ENCODE assay signal across 22 mouse cellular contexts in genomic region chr7:50842646-50843045, GRCm38 (mm10).
DNase-seq lines count a peak whose midpoint lies in the region; ATAC-seq lines count a peak whose summit lies in the region.
"Had no signal": no experiment of that assay in that cellular context is flagged by ENCODE, and none has a peak within 500 bp of the region (broad histone marks: within the 10 kb centered on the region; RNA-seq: fewer than 3 reads in every experiment).

No protein-coding gene starts in this region.

- DNase-seq in embryonic facial prominence, embryonic 11.5 days (ENCODE audit: low spot score), result peak; percentile 27
- DNase-seq in embryonic facial prominence, embryonic 10.5 days (ENCODE audit: low spot score), result no peak
- peak; percentile 80 for DNase-seq in embryonic facial prominence, embryonic 14.5 days (ENCODE audit: low spot score)
- DNase-seq in thymus, postnatal 14 days, result no peak
- DNase-seq in heart, embryonic 10.5 days (ENCODE audit: low spot score), result no peak
- DNase-seq in urinary bladder, adult 18-20 months (ENCODE audit: low spot score in 2 of 2), result no peak
- DNase-seq: adrenal gland, adult 2 months; adrenal gland, adult 8-10 months; adrenal gland, postnatal 10 days; adrenal gland, postnatal 14 days; adrenal gland, postnatal 25 days; adrenal gland, postnatal 36 days; B cell, adult 2 months; cerebellum, adult 11 months; cerebellum, adult 11-12 months had no signal

- H3K27me3 ChIP-seq in embryonic facial prominence, embryonic 11.5 days (ENCODE audit: control insufficient read depth, insufficient read depth, low read length), result no peaks in the 10 kb centered on the region
- H3K27me3 ChIP-seq in embryonic facial prominence, embryonic 10.5 days (replicated peaks; ENCODE audit: low read depth, poor library complexity, severe bottlenecking), result no peaks in the 10 kb centered on the region
- H3K27me3 ChIP-seq in embryonic facial prominence, embryonic 12.5 days, result no peaks in the 10 kb centered on the region
- H3K27me3 ChIP-seq in embryonic facial prominence, embryonic 14.5 days (replicated peaks; ENCODE audit: control insufficient read depth, insufficient read depth, low read length), result no peaks in the 10 kb centered on the region
- no peaks in the 10 kb centered on the region for H3K27me3 ChIP-seq in embryonic facial prominence, embryonic 15.5 days
- no peaks in the 10 kb centered on the region for H3K27me3 ChIP-seq in heart, embryonic 10.5 days (ENCODE audit: insufficient read depth, poor library complexity, severe bottlenecking)
- H3K27me3 ChIP-seq: CH12.LX, Patski had no signal

- no peak overlapping the region for H3K4me3 ChIP-seq in embryonic facial prominence, embryonic 11.5 days (ENCODE audit: low read depth, low read length)
- H3K4me3 ChIP-seq in embryonic facial prominence, embryonic 10.5 days, result no peak overlapping the region
- no peak overlapping the region for H3K4me3 ChIP-seq in embryonic facial prominence, embryonic 12.5 days
- H3K4me3 ChIP-seq in embryonic facial prominence, embryonic 14.5 days (ENCODE audit: low read depth, low read length), result no peak overlapping the region
- H3K4me3 ChIP-seq in embryonic facial prominence, embryonic 15.5 days (replicated peaks), result no peak overlapping the region
- no peak overlapping the region for H3K4me3 ChIP-seq in heart, embryonic 10.5 days

- no peak overlapping the region for H3K4me2 ChIP-seq in embryonic facial prominence, embryonic 11.5 days (ENCODE audit: low read depth, low read length)
- no peak overlapping the region for H3K4me2 ChIP-seq in embryonic facial prominence, embryonic 12.5 days (replicated peaks)
- no peak overlapping the region for H3K4me2 ChIP-seq in embryonic facial prominence, embryonic 14.5 days (ENCODE audit: low read depth, low read length)
- H3K4me2 ChIP-seq in embryonic facial prominence, embryonic 15.5 days (replicated peaks), result no peak overlapping the region

- no peak overlapping the region for H3K27ac ChIP-seq in embryonic facial prominence, embryonic 11.5 days (replicated peaks; ENCODE audit: low read depth, low read length)
- H3K27ac ChIP-seq in embryonic facial prominence, embryonic 10.5 days (replicated peaks), result no peak overlapping the region
- H3K27ac ChIP-seq in embryonic facial prominence, embryonic 12.5 days, result no peak overlapping the region
- H3K27ac ChIP-seq in embryonic facial prominence, embryonic 14.5 days (replicated peaks; ENCODE audit: low read depth, low read length), result no peak overlapping the region
- no peak overlapping the region for H3K27ac ChIP-seq in embryonic facial prominence, embryonic 15.5 days (replicated peaks)
- no peak overlapping the region for H3K27ac ChIP-seq in heart, embryonic 10.5 days

- no peaks in the 10 kb centered on the region for H3K9me3 ChIP-seq in embryonic facial prominence, embryonic 11.5 days (replicated peaks; ENCODE audit: control insufficient read depth, low read length)
- H3K9me3 ChIP-seq in embryonic facial prominence, embryonic 10.5 days, result no peaks in the 10 kb centered on the region
- no peaks in the 10 kb centered on the region for H3K9me3 ChIP-seq in embryonic facial prominence, embryonic 12.5 days
- no peaks in the 10 kb centered on the region for H3K9me3 ChIP-seq in embryonic facial prominence, embryonic 14.5 days (ENCODE audit: control insufficient read depth, low read length)
- no peaks in the 10 kb centered on the region for H3K9me3 ChIP-seq in embryonic facial prominence, embryonic 15.5 days (replicated peaks)
- no peaks in the 10 kb centered on the region for H3K9me3 ChIP-seq in heart, embryonic 10.5 days
- H3K9me3 ChIP-seq: G1E had no signal

- no peaks in the 10 kb centered on the region for H3K4me1 ChIP-seq in embryonic facial prominence, embryonic 11.5 days (ENCODE audit: control insufficient read depth, insufficient read depth, low read length)
- no peaks in the 10 kb centered on the region for H3K4me1 ChIP-seq in embryonic facial prominence, embryonic 10.5 days
- no peaks in the 10 kb centered on the region; the same call in 1 of the 2 replicates for H3K4me1 ChIP-seq in embryonic facial prominence, embryonic 12.5 days
- 0 out of 2 replicates have a peak, but pooled peaks cover 2% of the 10 kb centered on the region for H3K4me1 ChIP-seq in embryonic facial prominence, embryonic 14.5 days (ENCODE audit: control insufficient read depth, insufficient read depth, low read length)
- H3K4me1 ChIP-seq in embryonic facial prominence, embryonic 15.5 days, result no peaks in the 10 kb centered on the region
- H3K4me1 ChIP-seq in heart, embryonic 10.5 days, result no peaks in the 10 kb centered on the region

- ATAC-seq in embryonic facial prominence, embryonic 11.5 days (replicated peaks; ENCODE audit: insufficient number of reproducible peaks, low FRiP score, low TSS enrichment, low read depth), result no peak
- peak; percentile 35; the same call in 1 of the 2 replicates for ATAC-seq in embryonic facial prominence, embryonic 12.5 days (ENCODE audit: insufficient number of reproducible peaks, insufficient read depth, low FRiP score, low TSS enrichment)
- ATAC-seq in embryonic facial prominence, embryonic 14.5 days (ENCODE audit: low read depth), result peak; percentile 82; the same call in 1 of the 2 replicates
- peak; percentile 51; the same call in 1 of the 2 replicates for ATAC-seq in embryonic facial prominence, embryonic 15.5 days (ENCODE audit: insufficient number of reproducible peaks, low FRiP score, low TSS enrichment, low read depth)
- ATAC-seq: activated CD4-positive, CD25-positive, alpha-beta regulatory T cell, adult 4 months; CD4-positive, CD25-positive, alpha-beta regulatory T cell, adult 4 months; Patski had no signal

- H3K36me3 ChIP-seq in embryonic facial prominence, embryonic 11.5 days (replicated peaks; ENCODE audit: control insufficient read depth, insufficient read depth, low read depth, low read length), result no peaks in the 10 kb centered on the region
- H3K36me3 ChIP-seq in embryonic facial prominence, embryonic 10.5 days (replicated peaks), result no peaks in the 10 kb centered on the region
- no peaks in the 10 kb centered on the region for H3K36me3 ChIP-seq in embryonic facial prominence, embryonic 12.5 days
- no peaks in the 10 kb centered on the region for H3K36me3 ChIP-seq in embryonic facial prominence, embryonic 14.5 days (ENCODE audit: control insufficient read depth, insufficient read depth, low read length)
- H3K36me3 ChIP-seq in embryonic facial prominence, embryonic 15.5 days, result no peaks in the 10 kb centered on the region
- no peaks in the 10 kb centered on the region for H3K36me3 ChIP-seq in heart, embryonic 10.5 days
- H3K36me3 ChIP-seq: G1E had no signal

- H3K9ac ChIP-seq in embryonic facial prominence, embryonic 11.5 days (replicated peaks; ENCODE audit: low read length), result no peak overlapping the region
- no peak overlapping the region for H3K9ac ChIP-seq in embryonic facial prominence, embryonic 12.5 days
- no peak overlapping the region for H3K9ac ChIP-seq in embryonic facial prominence, embryonic 14.5 days (ENCODE audit: low read depth, low read length)
- H3K9ac ChIP-seq in embryonic facial prominence, embryonic 15.5 days, result no peak overlapping the region

Comparison
In these comparisons a context has a peak if more than half of its experiments do, and no peak if none do; other contexts are left out.
1. DNase-seq: peak in embryonic facial prominence, embryonic 11.5 days (single experiment) and embryonic facial prominence, embryonic 14.5 days (single experiment); none in embryonic facial prominence, embryonic 10.5 days (single experiment), thymus, postnatal 14 days (single experiment), heart, embryonic 10.5 days (single experiment) and urinary bladder, adult 18-20 months (0 of 2).